Mouse (Mus musculus) forebrain, embryonic 11.5 days (tissue): ENCODE data around the gene Cd180. TPM values are rescaled to one million over a fixed set of nuclear protein-coding genes. Genes with fewer than 3 reads are reported as not detected.

Source experiments
- ATAC-seq: fragments of 200-750 bp; cut with Nextera tagmentation; replicated peaks from 2 replicates; pipeline ENCODE4 v1.8.0; 2017; ENCODE audit warnings: moderate TSS enrichment; ENCODE audit not compliant: low FRiP score
- DNase-seq: peaks from one replicate; pipeline ENCODE4 v3.0.0-alpha.2; 2017; ENCODE audit warnings: low spot score
- H3K27ac ChIP-seq: fragments of 300-500 bp; sonication (generic); 2 replicates; pipeline ENCODE4 v1.5.1; 2014; ENCODE audit warnings: low read depth, low read length
- H3K27me3 ChIP-seq: fragments of 300-500 bp; sonication (generic); 2 replicates; pipeline ENCODE4 v1.6.1; 2014; ENCODE audit warnings: mild to moderate bottlenecking, low read length, mixed read lengths; ENCODE audit not compliant: control insufficient read depth, insufficient read depth
- H3K36me3 ChIP-seq: fragments of 300-500 bp; sonication (generic); 2 replicates; pipeline ENCODE4 v1.6.1; 2014; ENCODE audit warnings: mild to moderate bottlenecking, low read length, moderate library complexity, mixed read lengths; ENCODE audit not compliant: control insufficient read depth, insufficient read depth
- H3K4me1 ChIP-seq: fragments of 300-500 bp; sonication (generic); replicated peaks from 2 replicates; pipeline ENCODE4 v1.6.1; 2014; ENCODE audit warnings: low read length, mixed read lengths; ENCODE audit not compliant: control insufficient read depth, insufficient read depth
- H3K4me2 ChIP-seq: fragments of 300-500 bp; sonication (generic); 2 replicates; pipeline ENCODE4 v1.6.1; 2014; ENCODE audit warnings: low read depth, mild to moderate bottlenecking, low read length, moderate library complexity, mixed read lengths; ENCODE audit not compliant: severe bottlenecking
- H3K4me3 ChIP-seq: fragments of 300-500 bp; sonication (generic); 2 replicates; pipeline ENCODE4 v1.5.1; 2014; ENCODE audit warnings: low read depth, low read length
- H3K9ac ChIP-seq: fragments of 300-500 bp; sonication (generic); 2 replicates; pipeline ENCODE4 v1.6.1; 2014; ENCODE audit warnings: low read length
- H3K9me3 ChIP-seq: fragments of 300-500 bp; sonication (generic); 2 replicates; pipeline ENCODE4 v1.6.1; 2016; ENCODE audit warnings: low read length, mixed read lengths; ENCODE audit not compliant: control insufficient read depth
- WGBS: fragments of 180-500 bp; shearing (Covaris S2); extraction: QIAGEN DNeasy Blood & Tissue Kit; methylation state at CpG from one replicate; pipeline ENCODE4 v1.1.7; 2014; 5-methylcytosine and 5-hydroxymethylcytosine counted together
- polyA plus RNA-seq: library from polyadenylated mRNA; unstranded; fragments of >200 nt; fragmentation: Nextera tagmentation; extraction: Ambion mirVana; gene quantifications from 2 replicates; pipeline ENCODE4 v1.2.1, GENCODE M21; 2014

Gene Cd180
- polyA plus RNA-seq, 1 experiment from 2014 or later: 0.41 TPM

- Histone ChIP-seq H3K4me1 (no peaks in the 10 kb centered on the region), H3K4me2 (no peak overlapping the region), H3K27me3 (no peaks in the 10 kb centered on the region), H3K27ac (no peak overlapping the region), H3K9me3 (no peaks in the 10 kb centered on the region), H3K36me3 (no peaks in the 10 kb centered on the region), H3K4me3 (no peak overlapping the region), H3K9ac (no peak overlapping the region)
- ATAC-seq (no peak), DNase-seq (no peak)
- 87% methylated on average over 6 of the region's 6 CpGs for WGBS
These were observed 35.0 kb upstream of the Cd180 start for GRCm38 (mm10) chr13:102658223-102658839.

DNA sequence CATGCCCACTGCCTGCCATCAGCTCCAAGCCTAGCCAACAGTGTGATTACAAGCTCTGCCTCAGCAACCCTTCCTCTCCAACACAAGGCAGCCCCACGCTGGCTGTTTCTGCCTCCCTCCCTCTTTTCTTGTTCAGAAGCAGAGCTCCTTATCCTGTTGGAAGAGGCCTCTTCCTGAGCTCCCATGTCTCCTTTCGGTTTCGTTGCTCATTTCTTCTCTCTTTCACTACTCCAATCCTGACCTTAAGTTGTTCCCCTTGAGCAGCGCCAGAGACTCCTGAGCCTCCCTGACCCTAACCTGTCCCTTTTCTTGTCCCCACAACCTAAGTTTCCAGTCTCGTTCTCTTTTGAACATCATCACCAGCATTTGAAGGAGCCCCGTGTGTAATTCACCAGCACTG, 29.3 kb upstream of the Cd180 start:
- Histone ChIP-seq H3K27me3 (no peaks in the 10 kb centered on the region), H3K27ac (no peak overlapping the region), H3K9me3 (no peaks in the 10 kb centered on the region), H3K4me2 (no peak overlapping the region), H3K4me3 (no peak overlapping the region), H3K9ac (no peak overlapping the region), H3K36me3 (no peaks in the 10 kb centered on the region), H3K4me1 (no peaks in the 10 kb centered on the region)
- DNase-seq (no peak), ATAC-seq (no peak)
- 67% methylated on average over 6 of the region's 6 CpGs for WGBS

DNA sequence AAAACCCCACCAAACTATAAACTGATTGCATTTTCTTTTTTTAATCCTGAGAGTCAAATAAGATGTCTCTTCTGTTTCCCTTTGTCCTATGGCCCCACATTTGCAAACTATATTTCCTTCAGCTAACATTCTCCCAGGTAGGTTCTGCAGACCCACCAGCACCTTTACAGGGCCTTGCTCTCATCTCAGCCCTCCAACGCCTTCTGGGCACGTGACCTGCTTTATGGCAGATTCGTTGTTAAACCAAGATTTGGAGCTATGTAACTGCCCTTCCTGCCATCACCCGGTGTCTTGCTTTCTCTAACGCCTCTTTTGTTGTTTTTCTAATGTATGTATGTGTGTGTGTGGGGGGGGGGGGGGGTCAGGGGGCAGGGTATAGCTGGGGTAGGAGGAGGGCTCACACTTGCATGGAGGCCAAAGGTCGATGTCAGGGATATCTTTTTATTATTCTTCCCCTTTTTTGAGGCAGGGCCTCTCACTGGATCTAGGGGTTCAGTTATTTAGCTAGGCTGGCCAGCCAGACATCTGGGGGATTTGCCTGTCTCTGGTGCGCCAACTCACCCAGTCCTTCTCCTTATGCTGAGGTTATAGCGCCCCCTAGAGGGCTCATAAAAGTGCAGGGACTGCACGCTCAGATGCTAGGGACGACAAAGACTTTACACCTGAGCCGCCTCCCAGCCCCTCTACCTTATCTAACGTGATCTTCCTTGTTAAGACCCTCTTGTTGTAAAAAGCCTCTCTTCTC, 28.3 kb upstream of the Cd180 start:
- peak; percentile 66; the same call in 1 of the 2 replicates for ATAC-seq
- no peaks in the 10 kb centered on the region for H3K4me1 ChIP-seq

GRCm38 (mm10) chr13:102665588-102666232, 27.6 kb upstream of the Cd180 start:
- Histone ChIP-seq H3K4me1 (no peaks in the 10 kb centered on the region), H3K27me3 (no peaks in the 10 kb centered on the region), H3K4me3 (no peak overlapping the region; the same call in 1 of the 2 replicates), H3K36me3 (no peaks in the 10 kb centered on the region), H3K9ac (no peak overlapping the region), H3K4me2 (peak overlapping the region; percentile 24), H3K27ac (no peak overlapping the region), H3K9me3 (no peaks in the 10 kb centered on the region)
- ATAC-seq (no peak), DNase-seq (no peak)
- 55% methylated on average over 18 of the region's 18 CpGs for WGBS

More for the DNA sequence above, 28.3 kb upstream of the Cd180 start:
- 49% methylated on average over 12 of the region's 12 CpGs for WGBS
- Histone ChIP-seq H3K9me3 (no peaks in the 10 kb centered on the region), H3K4me3 (no peak overlapping the region; the same call in 1 of the 2 replicates), H3K4me2 (peak overlapping the region; percentile 24), H3K36me3 (no peaks in the 10 kb centered on the region), H3K27me3 (no peaks in the 10 kb centered on the region), H3K9ac (no peak overlapping the region), H3K27ac (no peak overlapping the region)
- peak; percentile 69 for DNase-seq

DNA sequence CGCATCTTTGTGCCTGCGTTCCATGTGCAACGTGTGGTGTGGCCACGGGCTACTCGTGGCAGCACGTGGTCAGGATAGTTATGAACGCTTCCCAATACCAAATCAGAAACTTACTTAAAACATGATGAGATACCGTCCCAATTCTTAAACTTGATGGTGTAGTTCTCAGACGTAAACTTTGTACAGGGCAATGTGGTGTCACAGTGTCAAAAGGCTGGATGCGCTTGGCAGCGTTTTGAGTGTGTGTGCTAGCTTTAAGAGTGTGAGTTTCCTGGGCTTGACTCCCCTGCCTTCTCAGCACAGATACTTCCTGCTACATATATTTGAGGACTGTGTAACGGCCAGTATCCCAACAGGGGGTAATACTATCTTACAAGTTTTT, 27.1 kb upstream of the Cd180 start:
- DNase-seq (no peak), ATAC-seq (no peak)
- 89% methylated on average over 12 of the region's 12 CpGs for WGBS
- Histone ChIP-seq H3K36me3 (no peaks in the 10 kb centered on the region), H3K9me3 (no peaks in the 10 kb centered on the region), H3K9ac (no peak overlapping the region), H3K4me2 (no peak overlapping the region), H3K27me3 (no peaks in the 10 kb centered on the region), H3K27ac (no peak overlapping the region), H3K4me1 (no peaks in the 10 kb centered on the region), H3K4me3 (no peak overlapping the region)

DNA sequence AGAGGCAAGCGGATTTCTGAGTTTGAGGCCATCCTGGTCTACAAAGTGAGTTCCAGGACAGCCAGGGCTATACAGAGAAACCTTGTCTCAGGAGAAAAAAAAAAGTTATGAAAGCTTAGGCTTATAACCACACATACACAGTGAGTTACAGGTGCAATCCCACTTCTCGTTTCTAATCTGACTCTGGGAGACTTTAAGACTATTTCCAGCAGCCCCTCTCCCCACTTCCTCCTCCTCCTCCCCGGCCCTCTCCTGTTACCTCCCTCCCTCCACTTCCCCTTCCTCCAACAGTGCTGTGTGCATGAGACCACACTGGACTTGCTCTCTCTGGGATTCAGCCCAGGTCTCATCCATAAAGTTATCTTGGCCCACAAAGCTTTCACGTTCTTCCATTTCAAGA, 26.6 kb upstream of the Cd180 start:
- Histone ChIP-seq H3K27me3 (no peaks in the 10 kb centered on the region), H3K9me3 (no peaks in the 10 kb centered on the region), H3K36me3 (no peaks in the 10 kb centered on the region), H3K4me1 (no peaks in the 10 kb centered on the region), H3K27ac (no peak overlapping the region), H3K9ac (no peak overlapping the region), H3K4me2 (no peak overlapping the region), H3K4me3 (no peak overlapping the region)
- ATAC-seq: no peak
- no peak for DNase-seq
- 81% methylated on average over 4 of the region's 4 CpGs for WGBS

DNA sequence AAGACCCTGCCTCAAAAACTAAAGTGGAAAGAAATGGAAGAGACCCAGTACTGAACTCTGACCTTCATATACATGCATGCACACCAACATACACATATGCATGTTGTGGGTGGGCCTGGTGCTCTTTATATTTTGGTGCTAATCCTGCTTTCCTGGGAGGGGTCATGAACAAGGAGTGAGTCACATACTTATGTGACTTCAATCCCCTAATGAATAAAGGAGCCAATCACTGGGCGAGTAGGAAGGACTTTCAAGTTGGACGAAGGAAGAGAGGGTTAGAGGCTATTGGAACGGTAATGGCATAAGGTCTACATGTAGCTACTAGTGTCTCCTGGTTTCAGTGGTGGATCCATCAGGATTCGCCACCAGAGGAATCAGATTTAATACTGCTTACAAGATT, 26.0 kb upstream of the Cd180 start:
- DNase-seq (no peak), ATAC-seq (no peak)
- no peak overlapping the region for H3K4me3 ChIP-seq
- WGBS: 85% methylated on average over 4 of the region's 4 CpGs
- no peaks in the 10 kb centered on the region for H3K36me3 ChIP-seq
- no peaks in the 10 kb centered on the region for H3K4me1 ChIP-seq
- H3K9ac ChIP-seq: no peak overlapping the region
- no peak overlapping the region for H3K4me2 ChIP-seq
- no peaks in the 10 kb centered on the region for H3K27me3 ChIP-seq
- no peak overlapping the region for H3K27ac ChIP-seq
- no peaks in the 10 kb centered on the region for H3K9me3 ChIP-seq

DNA sequence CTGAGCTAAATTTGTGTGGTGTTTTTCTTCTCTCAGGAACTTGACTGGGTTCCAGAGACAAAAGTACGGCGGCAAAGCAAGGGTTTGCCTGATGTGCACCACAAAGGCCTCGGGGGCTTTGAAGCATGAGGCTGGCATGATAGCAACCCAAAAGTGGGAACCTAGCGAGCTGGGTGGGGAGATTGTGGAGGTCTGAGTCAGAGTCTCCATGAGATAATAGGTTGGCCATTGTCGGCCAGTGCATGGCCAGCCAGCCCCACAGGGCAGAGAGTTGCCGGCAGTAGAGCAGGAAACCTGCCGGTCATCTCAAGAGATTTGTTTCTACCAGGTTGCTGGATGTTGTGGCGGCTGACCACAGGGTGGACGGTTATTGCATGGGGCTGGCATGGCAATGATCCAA, 25.5 kb upstream of the Cd180 start:
- H3K27me3 ChIP-seq: no peaks in the 10 kb centered on the region
- H3K4me3 ChIP-seq: no peak overlapping the region
- no peaks in the 10 kb centered on the region for H3K9me3 ChIP-seq
- no peak overlapping the region for H3K27ac ChIP-seq
- no peak overlapping the region for H3K4me2 ChIP-seq
- no peaks in the 10 kb centered on the region for H3K4me1 ChIP-seq
- H3K36me3 ChIP-seq: no peaks in the 10 kb centered on the region
- no peak overlapping the region for H3K9ac ChIP-seq
- no peak for DNase-seq
- no peak for ATAC-seq
- 87% methylated on average over 9 of the region's 9 CpGs for WGBS
